Mouse (Mus musculus): Measurements from ENCODE around the gene Tepp. TPM values are rescaled to one million over a fixed set of nuclear protein-coding genes. Genes with fewer than 3 reads are reported as not detected.

The Tepp gene
- polyA plus RNA-seq, 1 experiment from 2014 or later: not detected

DNA sequence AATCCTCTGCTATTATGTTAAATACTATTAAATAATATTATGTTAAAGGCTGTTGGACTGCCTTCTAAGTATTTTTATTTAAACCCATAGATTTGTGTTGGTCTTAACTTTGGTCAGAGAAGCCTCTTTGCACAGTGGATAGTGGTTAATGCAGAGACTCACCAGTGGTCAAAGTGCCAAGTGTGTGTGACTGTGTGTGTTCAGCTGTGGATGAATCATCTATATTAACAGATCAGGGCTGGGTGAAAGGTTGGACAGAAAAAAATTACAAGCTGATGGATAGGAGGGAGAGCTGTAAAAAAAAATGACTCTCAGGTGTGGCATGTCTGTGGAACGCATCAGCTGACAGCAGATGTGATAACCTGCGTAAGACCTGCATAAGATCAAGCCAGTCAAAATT is 53.5 kb downstream of the Tepp start:
- no peak overlapping the region for H3K4me3 ChIP-seq (ENCODE audit: inconsistent target)
- H3K36me3 ChIP-seq (ENCODE audit: inconsistent target): no peaks in the 10 kb centered on the region
- H3K79me2 ChIP-seq (ENCODE audit: inconsistent target): no peaks in the 10 kb centered on the region
- 97% methylated on average over 2 of the region's 2 CpGs for WGBS (ENCODE audit: missing documents)
- no peak overlapping the region for H3K27ac ChIP-seq

DNA sequence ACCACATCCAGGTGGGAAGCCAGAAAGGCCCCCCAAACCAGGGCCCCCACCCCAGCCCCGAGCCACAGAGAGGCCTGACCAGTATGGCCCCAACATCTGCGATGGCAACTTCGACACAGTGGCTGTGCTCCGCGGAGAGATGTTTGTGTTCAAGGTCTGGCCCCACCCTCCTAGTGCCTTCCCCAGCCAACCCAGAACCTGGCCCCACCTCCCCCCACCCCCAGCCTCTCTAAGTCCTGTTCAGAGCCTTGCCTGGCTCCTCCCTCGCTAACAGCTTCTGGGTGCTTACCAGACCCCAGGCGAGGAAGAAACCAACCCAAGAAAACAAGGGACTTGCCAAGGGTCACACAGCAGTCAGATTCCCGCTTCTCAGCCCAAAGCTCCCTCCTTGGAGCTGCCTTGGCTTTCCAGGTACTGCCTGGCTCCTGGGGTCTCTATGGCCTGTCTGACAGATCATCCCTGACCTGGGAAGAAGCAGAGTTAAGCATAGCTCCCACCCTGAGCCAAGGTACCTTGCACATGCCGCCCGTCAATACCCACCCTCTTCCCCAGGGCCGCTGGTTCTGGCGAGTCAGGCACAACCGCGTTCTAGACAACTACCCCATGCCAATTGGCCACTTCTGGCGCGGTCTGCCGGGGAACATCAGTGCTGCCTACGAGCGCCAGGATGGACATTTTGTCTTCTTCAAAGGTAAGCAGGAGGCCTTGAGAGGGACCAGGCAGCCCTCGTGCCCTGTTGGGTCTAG is 59.4 kb downstream of the Tepp start:
- 29% methylated on average over 19 of the region's 20 CpGs for WGBS (ENCODE audit: missing documents)
- no peaks in the 10 kb centered on the region for H3K79me2 ChIP-seq (ENCODE audit: inconsistent target)
- H3K4me3 ChIP-seq (ENCODE audit: inconsistent target): no peak overlapping the region
- H3K36me3 ChIP-seq (ENCODE audit: inconsistent target): no peaks in the 10 kb centered on the region
- no peak overlapping the region for H3K27ac ChIP-seq

DNA sequence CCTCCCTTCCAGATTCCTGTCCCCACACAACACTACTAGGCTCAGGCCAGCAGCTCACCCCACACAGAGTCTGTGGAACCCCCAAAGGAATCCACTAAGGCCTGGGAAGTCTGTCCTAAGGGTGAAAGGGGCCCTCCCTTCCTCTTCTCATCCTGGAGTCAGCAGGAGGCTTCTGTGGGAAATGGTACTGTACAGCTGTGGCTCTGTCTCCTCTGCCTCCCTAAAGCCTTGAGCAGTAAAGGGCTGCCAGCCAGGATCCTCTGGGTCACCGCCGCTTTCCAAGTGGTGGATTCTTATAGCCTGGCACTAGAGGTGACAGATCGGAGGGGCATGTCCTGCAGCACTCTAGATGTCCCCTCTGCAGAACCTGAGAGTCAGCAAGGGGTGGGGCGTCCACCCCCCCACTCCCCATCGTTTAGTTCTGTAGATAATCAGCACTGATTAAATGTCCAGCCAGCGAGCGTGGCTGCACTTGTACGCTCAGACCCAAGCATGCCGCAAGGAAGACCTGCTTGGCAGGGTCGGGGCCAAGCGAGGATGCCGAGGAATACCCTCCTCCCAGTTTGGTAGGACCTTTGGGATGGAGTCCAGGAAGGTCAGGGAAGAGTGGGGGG is 63.1 kb downstream of the Tepp start:
- 91% methylated on average over 12 of the region's 12 CpGs for WGBS (ENCODE audit: missing documents)
- H3K4me3 ChIP-seq (ENCODE audit: inconsistent target): no peak overlapping the region
- H3K27ac ChIP-seq: no peak overlapping the region
- H3K79me2 ChIP-seq (ENCODE audit: inconsistent target): no peaks in the 10 kb centered on the region
- no peaks in the 10 kb centered on the region for H3K36me3 ChIP-seq (ENCODE audit: inconsistent target)

GRCm38 (mm10) chr8:95374429-95374828 is 64.1 kb downstream of the Tepp start:
- H3K36me3 ChIP-seq (ENCODE audit: inconsistent target): no peaks in the 10 kb centered on the region
- WGBS (ENCODE audit: missing documents): 63% methylated on average over 3 of the region's 3 CpGs
- H3K4me3 ChIP-seq (ENCODE audit: inconsistent target): no peak overlapping the region
- no peaks in the 10 kb centered on the region for H3K79me2 ChIP-seq (ENCODE audit: inconsistent target)
- no peak overlapping the region for H3K27ac ChIP-seq

DNA sequence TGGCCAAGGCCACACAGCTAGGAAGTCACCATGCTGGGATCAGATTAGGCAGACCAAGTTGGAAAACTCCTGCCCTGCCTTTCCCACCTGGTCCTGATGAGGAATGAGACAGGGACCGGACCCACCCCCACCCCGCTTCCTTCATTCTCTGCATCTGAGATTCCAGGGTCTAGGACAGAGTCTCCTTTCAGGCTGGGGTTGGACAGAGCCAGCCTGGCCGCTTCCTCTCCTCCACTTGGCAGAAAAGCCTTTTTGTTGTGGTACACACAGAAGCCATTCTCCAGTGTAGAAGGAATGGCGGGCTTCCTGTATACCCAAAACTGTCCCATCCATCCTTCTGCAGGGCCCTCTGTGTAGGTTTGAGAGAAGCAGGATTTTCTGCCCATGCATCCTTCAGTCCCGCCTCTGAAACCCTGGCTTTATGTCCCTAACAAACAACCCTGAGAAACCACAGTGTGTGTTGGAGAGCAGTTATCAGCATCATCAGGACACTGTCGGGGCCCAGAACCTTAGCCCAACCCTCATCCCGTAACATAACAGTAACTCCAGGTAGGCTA is 65.1 kb downstream of the Tepp start:
- H3K36me3 ChIP-seq (ENCODE audit: inconsistent target): no peaks in the 10 kb centered on the region
- 94% methylated on average over 7 of the region's 7 CpGs for WGBS (ENCODE audit: missing documents)
- no peaks in the 10 kb centered on the region for H3K79me2 ChIP-seq (ENCODE audit: inconsistent target)
- H3K27ac ChIP-seq: no peak overlapping the region
- no peak overlapping the region for H3K4me3 ChIP-seq (ENCODE audit: inconsistent target)

Other genes starting within 250 kb of the Tepp start
- gene Katnb1, start 229.4 kb upstream of the Tepp start, polyA plus RNA-seq (2018): 7.0 to 7.8 TPM (median 7.1 TPM) in 3 replicates
- 5.6 to 9.0 TPM (median 5.9 TPM) in 3 replicates for gene Kifc3, start 107.8 kb upstream of the Tepp start, polyA plus RNA-seq (2018)
- gene Cngb1, start 4.0 kb upstream of the Tepp start, polyA plus RNA-seq (2018): 0.03 to 0.28 TPM in 2 of 3 replicates, not detected in the other
- gene Zfp319, start 21.4 kb downstream of the Tepp start, polyA plus RNA-seq (2018): 4.8 to 10.3 TPM (median 7.1 TPM) in 3 replicates
- gene Usb1, start 21.7 kb downstream of the Tepp start, polyA plus RNA-seq (2018): 38.9 to 56.5 TPM (median 40.9 TPM) in 3 replicates
- gene Mmp15, start 41.7 kb downstream of the Tepp start, polyA plus RNA-seq (2018): 0.04 to 0.28 TPM (median 0.07 TPM) in 3 replicates
- gene Cfap20, start 124.3 kb downstream of the Tepp start, polyA plus RNA-seq (2018): 26.4 to 40.0 TPM (median 28.0 TPM) in 3 replicates
- 44.4 to 79.0 TPM (median 67.8 TPM) in 3 replicates for gene Csnk2a2, start 179.5 kb downstream of the Tepp start, polyA plus RNA-seq (2018)
- not detected in 3 replicates for gene Ccdc113, start 223.5 kb downstream of the Tepp start, polyA plus RNA-seq (2018)

Data from macrophage (primary cell).